Mouse (Mus musculus): ENCODE measurements around the gene Gpr37l1.
"Not testable (repeated sequence)": the region's sequence is repeated elsewhere in the genome, so short reads cannot be mapped to it uniquely, and the experiment has no call there.

Gene Gpr37l1

DNA sequence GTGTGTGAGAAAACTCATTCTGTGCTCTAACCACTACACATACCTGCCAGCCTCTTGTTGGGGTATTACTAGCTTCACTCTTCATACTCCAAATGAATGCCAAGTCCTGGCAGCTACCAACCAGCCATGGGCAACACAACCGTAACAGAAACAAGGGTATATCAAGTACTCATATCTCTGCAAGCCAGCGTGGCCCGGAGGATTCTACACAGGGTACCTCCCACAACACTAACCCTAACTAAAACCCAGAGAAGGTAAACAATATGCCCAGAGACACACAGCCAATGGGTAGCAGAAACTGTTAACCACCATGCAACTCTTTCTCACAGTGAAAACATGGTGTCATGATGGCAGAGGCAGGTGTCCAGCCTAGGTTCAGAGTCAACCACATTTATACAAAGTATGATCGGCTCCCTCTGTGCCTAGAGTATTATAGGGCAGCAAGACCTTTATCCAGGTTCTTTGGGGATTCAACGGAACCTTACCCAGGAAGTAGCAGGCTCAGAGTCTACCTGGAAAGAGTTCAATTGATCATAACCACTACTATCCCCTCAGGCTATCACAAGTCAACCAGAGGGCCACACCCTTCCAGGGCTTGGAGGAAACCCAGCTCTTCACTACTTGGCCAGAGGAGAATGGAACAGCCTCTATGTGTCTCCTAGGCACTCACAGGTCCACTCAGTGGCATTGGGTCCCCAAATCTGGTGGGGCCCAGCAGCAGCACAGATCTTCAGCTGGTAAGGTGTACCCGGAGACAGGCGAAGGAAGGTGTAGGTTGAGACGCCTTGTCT is 42.7 kb downstream of the Gpr37l1 start:
- DNase-seq (ENCODE audit: low spot score) = no peak

DNA sequence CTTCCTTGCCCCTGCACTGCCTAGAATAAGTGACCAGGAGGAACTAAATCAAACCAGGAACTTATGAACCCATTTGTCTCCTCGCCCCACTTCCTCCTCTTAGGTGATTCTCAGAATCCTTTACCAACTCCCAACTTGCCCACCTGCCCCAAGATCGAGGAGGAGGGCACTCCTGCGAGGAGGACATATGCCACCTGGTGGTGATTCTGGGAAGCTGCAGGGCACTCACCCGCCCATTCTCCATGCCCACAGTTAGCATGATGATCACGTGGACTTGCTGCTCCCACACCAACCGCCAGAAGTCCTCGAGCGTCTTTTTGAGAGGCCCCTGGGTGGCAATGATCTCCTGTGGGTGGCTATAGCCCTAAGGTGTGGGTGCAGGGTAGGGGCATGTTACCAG is 54.8 kb downstream of the Gpr37l1 start:
- DNase-seq (ENCODE audit: low spot score) = peak; percentile 37

DNA sequence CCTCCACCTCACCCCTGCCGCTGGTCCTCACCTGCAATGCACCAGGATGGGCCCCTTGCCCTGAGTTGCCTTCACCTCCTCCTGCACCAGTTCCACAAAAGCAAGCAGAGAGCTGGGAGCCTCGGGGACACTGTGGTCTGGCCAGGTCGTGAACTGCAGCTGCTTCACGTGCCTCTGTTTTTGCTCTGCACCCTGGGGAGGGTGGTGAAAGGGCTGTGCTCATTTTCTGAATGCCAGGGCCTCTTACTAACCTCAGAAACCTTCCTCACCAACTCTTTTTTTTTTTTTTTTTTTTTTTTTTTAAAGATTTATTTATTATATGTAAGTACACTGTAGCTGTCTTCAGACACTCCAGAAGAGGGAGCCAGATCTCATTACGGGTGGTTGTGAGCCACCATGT is 56.2 kb downstream of the Gpr37l1 start:
- not testable (repeated sequence) for DNase-seq (ENCODE audit: low spot score)

Measured in urinary bladder, postnatal 14 days (tissue).